Mouse (Mus musculus): Measurements from ENCODE around the gene Myo1b. TPM values are rescaled to one million over a fixed set of nuclear protein-coding genes. Genes with fewer than 3 reads are reported as not detected.

Gene Myo1b
- 104 and 106 TPM in 2 replicates for polyA plus RNA-seq (2015; fragmentation: Nextera tagmentation; extraction: Ambion mirVana)

DNA sequence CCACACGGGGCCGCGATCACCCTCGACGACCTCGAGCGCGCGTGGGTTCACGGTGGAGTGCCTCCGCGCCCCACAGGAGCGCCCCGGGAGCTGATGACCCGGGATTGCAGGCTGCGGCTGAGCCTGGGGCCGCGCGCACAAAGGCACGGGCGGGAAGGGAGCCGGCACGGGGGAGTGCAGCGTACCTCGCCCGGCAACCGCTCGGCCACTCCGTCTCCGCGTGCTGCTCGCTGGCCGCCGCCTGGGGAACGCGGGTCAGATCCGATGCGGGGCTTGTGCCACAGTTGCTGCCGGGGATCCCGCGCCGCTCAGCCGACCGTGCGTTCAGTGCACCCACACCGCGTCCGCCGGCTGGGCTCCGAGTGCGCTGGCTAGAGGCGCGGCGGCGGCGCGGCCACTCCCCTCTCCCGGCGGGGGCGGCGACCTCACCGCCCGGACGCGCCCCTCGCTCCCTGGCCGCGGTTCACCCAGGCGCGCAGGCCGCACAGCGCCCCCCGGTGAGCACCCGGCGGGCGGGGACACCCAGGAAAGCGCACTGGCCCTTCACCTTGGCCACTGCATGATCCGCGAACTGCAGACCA, at the start of gene Myo1b:
Gene Myo1b (minus strand): TSS at position 496 of the 581 bp plus-strand sequence.
- Histone ChIP-seq H3K27ac (peak within 1 kb of the TSS; percentile 95), H3K9ac (peak within 1 kb of the TSS; percentile 96), H3K4me2 (replicated peaks) (peak within 1 kb of the TSS; percentile 67), H3K27me3 (peaks cover 5% of the 10 kb centered on the region; the same call in 1 of the 2 replicates), H3K4me3 (peak within 1 kb of the TSS; percentile 81), H3K9me3 (peaks cover 3% of the 10 kb centered on the region; the same call in 1 of the 2 replicates), H3K4me1 (peaks cover 31% of the 10 kb centered on the region), H3K36me3 (peaks cover 3% of the 10 kb centered on the region; the same call in 1 of the 2 replicates)
- ATAC-seq (ENCODE audit: low FRiP score, low read depth), result peak; percentile 84
- 0% methylated on average over 79 of the region's 79 CpGs for WGBS

DNA sequence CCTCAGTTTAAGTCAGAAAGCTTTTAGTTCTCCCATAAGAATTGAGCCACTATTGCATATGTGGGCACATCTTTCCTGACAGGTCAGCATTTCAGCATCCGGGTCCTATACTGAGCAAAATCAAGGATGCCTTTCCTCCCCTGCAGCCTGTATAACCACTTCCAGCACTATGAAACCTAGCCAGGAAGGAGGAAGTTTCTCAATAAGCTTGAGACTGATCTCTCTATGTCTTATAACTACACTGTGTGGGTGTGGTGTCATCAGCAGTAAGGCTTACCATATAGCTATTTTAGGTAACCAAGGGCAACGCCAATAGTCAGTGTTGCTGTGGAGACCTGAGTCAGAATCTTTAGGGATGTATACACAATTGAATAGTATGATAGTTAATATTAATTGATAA, 48.8 kb upstream of the Myo1b start:
- H3K4me2 ChIP-seq (replicated peaks), result no peak overlapping the region
- H3K9ac ChIP-seq, result no peak overlapping the region
- no peaks in the 10 kb centered on the region for H3K4me1 ChIP-seq
- H3K36me3 ChIP-seq, result no peaks in the 10 kb centered on the region
- H3K27me3 ChIP-seq, result no peaks in the 10 kb centered on the region
- no peak overlapping the region for H3K4me3 ChIP-seq
- no peaks in the 10 kb centered on the region for H3K9me3 ChIP-seq
- WGBS, result 95% methylated on average over 2 of the region's 2 CpGs
- no peak overlapping the region for H3K27ac ChIP-seq
- ATAC-seq (ENCODE audit: low FRiP score, low read depth), result no peak

DNA sequence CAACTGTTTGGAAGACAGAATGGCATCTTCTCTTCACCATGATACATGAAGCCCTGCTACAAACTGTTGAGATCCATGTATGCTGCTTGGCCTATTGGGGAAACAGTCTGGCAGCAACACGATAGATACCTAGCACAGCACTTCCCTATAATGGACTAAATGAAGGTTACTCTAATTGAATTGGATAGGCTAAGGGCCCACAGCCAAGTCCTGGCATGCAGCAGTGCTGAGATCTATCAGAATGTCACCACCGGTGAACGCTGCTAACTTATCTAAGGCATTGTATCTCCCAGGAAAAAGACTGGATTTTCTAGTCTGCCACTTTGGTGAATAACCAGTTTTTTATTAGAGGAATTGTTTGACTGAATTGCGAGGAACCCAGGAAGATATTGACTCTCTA, 31.2 kb upstream of the Myo1b start:
- H3K4me3 ChIP-seq, result no peak overlapping the region
- no peaks in the 10 kb centered on the region for H3K4me1 ChIP-seq
- no peaks in the 10 kb centered on the region for H3K9me3 ChIP-seq
- H3K9ac ChIP-seq, result no peak overlapping the region
- no peaks in the 10 kb centered on the region for H3K36me3 ChIP-seq
- H3K27ac ChIP-seq, result no peak overlapping the region
- no peak for ATAC-seq (ENCODE audit: low FRiP score, low read depth)
- H3K4me2 ChIP-seq (replicated peaks), result no peak overlapping the region
- 0 out of 2 replicates have a peak, but pooled peaks cover 4% of the 10 kb centered on the region for H3K27me3 ChIP-seq
- WGBS, result 77% methylated on average over 4 of the region's 4 CpGs

DNA sequence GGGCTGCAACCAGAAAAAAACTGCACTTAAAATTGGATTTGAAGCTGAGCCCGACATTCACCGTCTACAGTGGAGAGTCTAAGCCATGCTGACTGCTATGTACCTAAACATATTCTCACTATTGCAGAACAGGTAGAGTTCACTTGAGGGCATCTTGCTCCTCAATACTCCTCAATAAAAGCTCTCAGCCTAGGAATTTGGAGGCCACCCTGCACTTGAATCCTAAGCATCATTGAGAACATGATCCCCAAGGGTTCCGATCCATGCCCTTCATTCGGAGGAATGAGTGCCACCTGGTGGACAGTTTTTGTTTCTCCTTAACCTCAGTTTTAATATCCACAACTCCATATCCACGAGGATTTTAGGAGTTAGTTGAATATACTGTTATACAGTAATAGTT, 28.9 kb upstream of the Myo1b start:
- H3K36me3 ChIP-seq, result no peaks in the 10 kb centered on the region
- H3K4me3 ChIP-seq, result no peak overlapping the region
- H3K9me3 ChIP-seq, result no peaks in the 10 kb centered on the region
- H3K4me2 ChIP-seq (replicated peaks), result no peak overlapping the region
- H3K27me3 ChIP-seq, result 0 out of 2 replicates have a peak, but pooled peaks cover 4% of the 10 kb centered on the region
- H3K4me1 ChIP-seq, result no peaks in the 10 kb centered on the region
- WGBS, result 43% methylated on average over 5 of the region's 5 CpGs
- H3K9ac ChIP-seq, result no peak overlapping the region
- no peak for ATAC-seq (ENCODE audit: low FRiP score, low read depth)
- no peak overlapping the region for H3K27ac ChIP-seq

DNA sequence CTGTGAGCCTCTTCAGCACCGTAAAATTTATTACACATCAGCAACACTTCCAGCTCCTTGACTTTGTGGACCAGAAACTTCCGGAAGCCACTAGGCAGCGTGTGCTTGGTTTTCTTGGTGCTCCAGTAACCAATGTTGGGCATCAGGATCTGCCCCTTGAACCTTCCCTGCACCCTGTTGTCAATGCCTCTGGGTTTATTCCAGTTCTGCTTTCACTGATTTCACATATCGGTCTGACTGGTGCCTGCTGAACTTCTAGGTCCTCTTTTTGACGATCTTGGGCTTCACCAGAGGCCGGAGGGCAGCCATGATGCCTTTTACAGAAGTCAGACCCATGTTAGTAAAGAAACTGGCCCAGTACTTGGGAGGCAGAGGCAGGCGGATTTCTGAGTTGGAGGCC, 22.5 kb upstream of the Myo1b start:
- WGBS, result 86% methylated on average over 7 of the region's 7 CpGs
- no peak overlapping the region for H3K4me3 ChIP-seq
- H3K4me2 ChIP-seq (replicated peaks), result no peak overlapping the region
- no peaks in the 10 kb centered on the region for H3K27me3 ChIP-seq
- no peaks in the 10 kb centered on the region for H3K9me3 ChIP-seq
- no peak overlapping the region for H3K9ac ChIP-seq
- ATAC-seq (ENCODE audit: low FRiP score, low read depth), result no peak
- no peak overlapping the region for H3K27ac ChIP-seq
- H3K36me3 ChIP-seq, result no peaks in the 10 kb centered on the region
- no peaks in the 10 kb centered on the region for H3K4me1 ChIP-seq

DNA sequence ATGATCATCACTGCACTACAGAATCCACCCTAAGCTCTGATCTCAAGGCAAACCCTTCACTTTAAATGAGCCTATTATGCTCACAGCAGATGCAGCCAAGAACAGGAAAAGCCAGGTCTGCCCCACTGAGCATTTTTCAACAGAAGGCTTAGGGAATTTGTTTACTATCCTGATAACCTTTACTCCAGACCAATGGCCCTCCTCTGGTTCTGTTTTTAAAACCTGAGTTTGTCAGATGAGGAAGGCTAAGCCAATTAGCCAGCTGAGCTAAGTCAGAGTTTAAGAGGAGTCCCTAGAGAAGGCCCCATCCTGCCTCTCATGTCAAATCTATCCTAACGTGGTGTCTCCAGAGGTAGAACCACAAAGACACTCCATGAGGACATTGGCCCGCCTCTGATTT, 19.1 kb upstream of the Myo1b start:
- Histone ChIP-seq H3K4me2 (replicated peaks) (no peak overlapping the region), H3K27ac (no peak overlapping the region), H3K9ac (no peak overlapping the region), H3K9me3 (no peaks in the 10 kb centered on the region), H3K36me3 (no peaks in the 10 kb centered on the region), H3K4me1 (peaks cover 8% of the 10 kb centered on the region), H3K4me3 (no peak overlapping the region), H3K27me3 (no peaks in the 10 kb centered on the region)
- no peak for ATAC-seq (ENCODE audit: low FRiP score, low read depth)
- 63% methylated on average over 2 of the region's 2 CpGs for WGBS

DNA sequence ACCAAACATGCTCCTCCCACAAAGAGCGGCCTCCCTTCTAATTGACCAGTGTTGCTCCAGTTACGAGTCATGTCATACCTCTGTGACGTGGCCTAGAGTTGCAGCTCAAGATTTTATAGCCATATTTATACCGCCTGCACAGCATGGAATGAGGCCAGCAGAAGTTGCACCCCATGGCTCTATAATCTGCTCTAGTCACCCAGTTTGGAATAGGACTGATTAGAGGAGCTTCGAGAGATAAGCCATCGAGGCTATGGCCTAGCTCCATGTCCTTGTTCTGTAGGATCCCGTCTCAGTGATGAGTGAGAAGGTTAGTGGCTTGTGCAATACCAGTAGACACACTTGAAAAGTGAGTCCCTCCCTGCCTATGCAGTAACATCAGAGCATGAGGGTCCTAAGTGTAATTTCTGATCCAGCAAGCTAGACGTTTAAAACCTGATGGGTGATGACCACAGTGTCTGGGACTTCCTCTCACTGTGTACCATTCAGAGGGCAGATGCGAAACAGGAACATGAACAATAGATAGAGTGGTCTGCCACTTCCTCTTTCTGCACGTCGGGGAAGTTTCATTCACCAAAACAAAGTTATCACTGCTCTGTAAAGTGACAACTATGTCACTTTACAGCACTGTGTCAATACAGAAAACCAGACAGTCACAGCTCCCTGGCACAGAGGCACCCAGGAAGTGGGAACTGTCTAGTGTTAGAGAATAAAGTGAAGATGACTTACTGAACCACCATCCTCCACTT, 18.5 kb upstream of the Myo1b start:
- no peaks in the 10 kb centered on the region for H3K27me3 ChIP-seq
- no peaks in the 10 kb centered on the region for H3K36me3 ChIP-seq
- no peak overlapping the region for H3K9ac ChIP-seq
- no peak overlapping the region for H3K27ac ChIP-seq
- no peak for ATAC-seq (ENCODE audit: low FRiP score, low read depth)
- WGBS, result 76% methylated on average over 11 of the region's 11 CpGs
- no peaks in the 10 kb centered on the region for H3K9me3 ChIP-seq
- H3K4me1 ChIP-seq, result peaks cover 8% of the 10 kb centered on the region
- no peak overlapping the region for H3K4me3 ChIP-seq
- H3K4me2 ChIP-seq (replicated peaks), result no peak overlapping the region

DNA sequence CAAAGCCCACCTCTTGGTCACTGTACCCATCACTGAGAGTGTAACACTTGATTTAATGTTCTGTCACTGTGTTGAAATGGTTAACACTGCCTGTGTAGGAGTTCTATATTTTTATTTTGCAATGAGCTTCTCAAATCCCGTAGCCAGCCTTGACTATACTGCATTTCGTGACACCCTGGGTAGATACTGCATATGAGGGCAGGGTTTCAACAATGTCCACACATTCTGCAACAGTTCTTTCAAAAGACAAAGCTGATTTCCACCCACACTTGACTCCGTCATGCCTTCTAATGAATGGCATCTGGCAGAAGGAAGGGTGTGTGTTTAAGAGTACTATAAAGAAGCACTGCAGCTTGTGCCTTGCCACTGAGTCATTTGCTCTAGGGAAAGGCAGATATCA, 17.0 kb upstream of the Myo1b start:
- no peaks in the 10 kb centered on the region for H3K36me3 ChIP-seq
- no peaks in the 10 kb centered on the region for H3K9me3 ChIP-seq
- no peaks in the 10 kb centered on the region for H3K27me3 ChIP-seq
- WGBS, result 73% methylated on average over 3 of the region's 3 CpGs
- H3K4me2 ChIP-seq (replicated peaks), result no peak overlapping the region
- H3K9ac ChIP-seq, result no peak overlapping the region
- no peak overlapping the region for H3K27ac ChIP-seq
- H3K4me3 ChIP-seq, result no peak overlapping the region
- no peak for ATAC-seq (ENCODE audit: low FRiP score, low read depth)
- H3K4me1 ChIP-seq, result peaks cover 8% of the 10 kb centered on the region

DNA sequence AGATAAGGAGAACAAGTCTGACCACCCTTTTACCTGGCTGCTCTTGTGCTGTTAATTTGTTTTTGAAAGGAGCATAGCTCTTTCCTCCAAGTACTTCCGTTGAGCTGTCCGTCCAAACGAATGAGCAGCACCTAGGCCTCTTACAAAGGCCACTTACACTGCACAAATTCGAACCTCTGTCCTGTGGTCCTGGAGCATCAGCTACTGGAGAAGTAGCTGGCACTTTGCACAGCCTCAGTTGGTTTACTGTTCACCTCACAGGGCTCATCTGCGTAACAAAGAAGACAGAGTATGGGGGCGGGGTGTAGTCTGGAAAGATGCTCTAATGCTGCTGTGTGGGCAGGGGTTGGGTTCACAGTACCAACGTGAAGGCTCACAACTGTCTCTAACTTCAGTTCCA, 15.7 kb upstream of the Myo1b start:
- H3K9ac ChIP-seq, result no peak overlapping the region

DNA sequence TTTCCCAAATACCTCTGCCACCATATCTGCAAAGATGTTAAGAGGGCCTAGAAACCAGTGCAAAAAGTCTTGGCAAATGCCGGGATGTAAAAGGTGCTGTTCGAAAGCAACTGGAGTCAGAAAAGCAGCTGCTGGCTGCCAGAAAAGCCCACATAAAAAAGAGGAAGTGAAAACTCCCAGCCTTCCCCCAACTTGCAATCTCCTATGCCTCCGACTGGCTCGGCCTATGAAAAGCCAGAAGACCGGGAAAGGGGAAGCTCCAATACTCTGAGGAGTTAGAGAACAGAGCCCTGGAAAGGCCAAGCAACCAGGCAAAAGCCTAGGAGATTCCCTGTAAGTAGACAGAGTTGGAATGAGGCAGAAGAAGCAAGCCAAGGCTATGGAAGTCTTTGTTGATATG, 14.7 kb upstream of the Myo1b start:
- Histone ChIP-seq H3K27me3 (no peaks in the 10 kb centered on the region), H3K36me3 (no peaks in the 10 kb centered on the region), H3K4me1 (peaks cover 8% of the 10 kb centered on the region), H3K4me2 (replicated peaks) (no peak overlapping the region), H3K4me3 (no peak overlapping the region), H3K9ac (no peak overlapping the region), H3K9me3 (no peaks in the 10 kb centered on the region), H3K27ac (peak overlapping the region; percentile 17; the same call in 1 of the 2 replicates)
- WGBS, result 30% methylated on average over 5 of the region's 5 CpGs
- ATAC-seq (ENCODE audit: low FRiP score, low read depth), result peak; percentile 61; the same call in 1 of the 2 replicates

More for the DNA sequence above, 15.7 kb upstream of the Myo1b start:
- 57% methylated on average over 7 of the region's 7 CpGs for WGBS
- Histone ChIP-seq H3K4me3 (no peak overlapping the region), H3K27ac (no peak overlapping the region), H3K4me1 (peaks cover 8% of the 10 kb centered on the region), H3K27me3 (no peaks in the 10 kb centered on the region), H3K36me3 (no peaks in the 10 kb centered on the region), H3K9me3 (no peaks in the 10 kb centered on the region), H3K4me2 (replicated peaks) (no peak overlapping the region)
- no peak for ATAC-seq (ENCODE audit: low FRiP score, low read depth)

DNA sequence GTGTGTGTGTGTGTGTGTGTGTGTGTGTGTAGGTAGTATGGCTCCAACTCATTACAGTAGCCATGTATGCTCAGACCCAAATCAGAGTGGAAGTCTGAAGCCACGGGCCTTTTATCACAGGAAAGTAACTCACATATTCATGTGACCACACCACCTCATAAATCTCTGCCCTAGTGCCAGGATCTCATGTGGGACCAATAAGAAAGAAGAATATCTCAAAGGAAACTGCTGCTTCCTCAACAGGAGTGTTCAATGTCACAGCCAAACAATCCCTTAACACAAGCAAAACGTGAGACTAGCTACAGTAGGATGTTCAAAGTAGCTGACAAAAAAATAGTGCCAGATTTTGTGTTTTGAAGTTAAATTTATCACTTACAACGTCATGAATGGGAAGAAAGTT, 13.7 kb upstream of the Myo1b start:
- H3K4me2 ChIP-seq (replicated peaks), result no peak overlapping the region
- H3K9me3 ChIP-seq, result no peaks in the 10 kb centered on the region
- H3K36me3 ChIP-seq, result no peaks in the 10 kb centered on the region
- H3K4me3 ChIP-seq, result no peak overlapping the region
- no peak for ATAC-seq (ENCODE audit: low FRiP score, low read depth)
- no peak overlapping the region for H3K27ac ChIP-seq
- no peaks in the 10 kb centered on the region for H3K27me3 ChIP-seq
- H3K9ac ChIP-seq, result no peak overlapping the region
- peaks cover 8% of the 10 kb centered on the region for H3K4me1 ChIP-seq
- 42% methylated on average over 3 of the region's 3 CpGs for WGBS

DNA sequence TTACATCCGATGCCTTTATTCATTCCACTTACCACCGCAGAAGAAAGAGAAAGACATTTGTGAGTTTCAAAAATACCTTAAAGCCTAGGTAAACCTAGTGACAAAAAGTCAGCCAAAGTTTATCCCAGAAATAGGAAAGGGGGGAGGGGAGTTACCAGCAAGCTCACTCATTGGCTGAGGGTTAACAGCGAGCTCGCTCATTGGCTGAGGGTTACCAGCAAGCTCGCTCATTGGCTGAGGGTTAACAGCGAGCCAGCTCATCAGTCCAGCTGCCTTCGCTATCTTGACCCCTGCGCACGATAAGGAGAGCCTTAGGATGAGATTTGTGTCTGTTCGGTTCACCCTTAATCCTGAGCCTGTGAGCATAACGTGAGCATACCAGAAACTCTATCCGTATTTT, 6.9 kb upstream of the Myo1b start:
- H3K9ac ChIP-seq, result no peak overlapping the region
- H3K36me3 ChIP-seq, result no peaks in the 10 kb centered on the region
- H3K27ac ChIP-seq, result no peak overlapping the region
- H3K4me1 ChIP-seq, result peaks cover 8% of the 10 kb centered on the region; the same call in 1 of the 2 replicates
- no peaks in the 10 kb centered on the region; the same call in 1 of the 2 replicates for H3K27me3 ChIP-seq
- peaks cover 3% of the 10 kb centered on the region; the same call in 1 of the 2 replicates for H3K9me3 ChIP-seq
- 15% methylated on average over 12 of the region's 12 CpGs for WGBS
- ATAC-seq (ENCODE audit: low FRiP score, low read depth), result peak; percentile 75
- H3K4me3 ChIP-seq, result no peak overlapping the region
- H3K4me2 ChIP-seq (replicated peaks), result peak overlapping the region; percentile 51
